Mouse (Mus musculus) liver, embryonic 15.5 days (tissue): ENCODE data around the gene Gle1. TPM values are rescaled to one million over a fixed set of nuclear protein-coding genes. Genes with fewer than 3 reads are reported as not detected.

Source experiments
- ATAC-seq: fragments of 200-750 bp; cut with Nextera tagmentation; 2 replicates; pipeline ENCODE4 v1.8.0; 2017; ENCODE audit warnings: moderate number of reproducible peaks, mild to moderate bottlenecking, moderate library complexity; ENCODE audit not compliant: insufficient read depth
- H3K27ac ChIP-seq: fragments of 300-500 bp; sonication (generic); replicated peaks from 2 replicates; pipeline ENCODE4 v1.5.1; 2015; ENCODE audit warnings: mild to moderate bottlenecking, inconsistent platforms
- H3K27me3 ChIP-seq: fragments of 300-500 bp; sonication (generic); 2 replicates; pipeline ENCODE4 v1.6.1; 2015; ENCODE audit warnings: mild to moderate bottlenecking, inconsistent platforms
- H3K36me3 ChIP-seq: fragments of 300-500 bp; sonication (generic); replicated peaks from 2 replicates; pipeline ENCODE4 v1.6.1; 2015; ENCODE audit warnings: moderate library complexity, mild to moderate bottlenecking, inconsistent platforms
- H3K4me1 ChIP-seq: fragments of 300-500 bp; sonication (generic); replicated peaks from 2 replicates; pipeline ENCODE4 v1.6.1; 2015; ENCODE audit warnings: inconsistent platforms
- H3K4me2 ChIP-seq: fragments of 300-500 bp; sonication (generic); 2 replicates; pipeline ENCODE4 v1.6.1; 2015; ENCODE audit warnings: moderate library complexity, mild to moderate bottlenecking, inconsistent platforms
- H3K4me3 ChIP-seq: fragments of 300-500 bp; sonication (generic); replicated peaks from 2 replicates; pipeline ENCODE4 v1.5.1; 2015; ENCODE audit warnings: mild to moderate bottlenecking, inconsistent platforms
- H3K9ac ChIP-seq: fragments of 300-500 bp; sonication (generic); 2 replicates; pipeline ENCODE4 v1.6.1; 2015; ENCODE audit warnings: moderate library complexity, mild to moderate bottlenecking, inconsistent platforms
- H3K9me3 ChIP-seq: fragments of 300-500 bp; sonication (generic); replicated peaks from 2 replicates; pipeline ENCODE4 v1.6.1; 2016; ENCODE audit warnings: inconsistent platforms
- WGBS: fragments of 180-500 bp; shearing (Covaris S2); methylation state at CpG from one replicate; pipeline ENCODE4 v1.1.7; 2015; ENCODE audit warnings: mixed read lengths; ENCODE audit not compliant: insufficient replicate concordance; 5-methylcytosine and 5-hydroxymethylcytosine counted together
- microRNA-seq: library from miRNA; unstranded; fragments of <30 nt; microRNA quantifications from one replicate; pipeline ENCODE4, GENCODE M21; 2016
- polyA plus RNA-seq: library from polyadenylated mRNA; unstranded; fragments of >200 nt; fragmentation: Nextera tagmentation; extraction: Ambion mirVana; gene quantifications from 2 replicates; pipeline ENCODE4 v1.2.1, GENCODE M21; 2015

Gle1 gene
- polyA plus RNA-seq, 1 experiment from 2014 or later, result 25.2 TPM

DNA sequence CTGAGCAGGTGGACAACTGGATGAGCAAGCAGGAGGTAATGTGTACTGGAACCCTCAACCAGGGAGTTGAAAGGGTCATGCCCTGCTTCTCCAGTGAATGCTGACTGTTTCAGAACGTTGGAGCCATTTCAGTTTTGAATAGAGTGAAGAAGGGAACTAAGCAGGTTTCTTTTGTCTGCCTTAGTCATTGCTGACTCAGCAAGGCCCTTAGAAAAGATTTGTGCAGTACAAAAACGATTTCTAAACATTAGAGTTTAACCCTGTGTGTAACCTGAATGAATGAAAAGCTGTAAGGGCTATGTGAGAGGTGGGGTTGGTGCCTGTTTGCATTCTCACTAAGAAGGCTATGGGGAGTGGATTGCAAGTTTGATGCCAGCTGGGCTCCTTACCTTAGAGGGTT, 56.7 kb downstream of the Gle1 start:
- H3K9me3 ChIP-seq, result no peaks in the 10 kb centered on the region
- no peak for ATAC-seq
- no peak overlapping the region for H3K27ac ChIP-seq
- 29% methylated on average over 2 of the region's 2 CpGs for WGBS
- H3K4me1 ChIP-seq, result no peaks in the 10 kb centered on the region
- H3K27me3 ChIP-seq, result no peaks in the 10 kb centered on the region
- peaks cover 67% of the 10 kb centered on the region for H3K36me3 ChIP-seq
- H3K4me3 ChIP-seq, result no peak overlapping the region
- no peak overlapping the region for H3K4me2 ChIP-seq
- H3K9ac ChIP-seq, result no peak overlapping the region

DNA sequence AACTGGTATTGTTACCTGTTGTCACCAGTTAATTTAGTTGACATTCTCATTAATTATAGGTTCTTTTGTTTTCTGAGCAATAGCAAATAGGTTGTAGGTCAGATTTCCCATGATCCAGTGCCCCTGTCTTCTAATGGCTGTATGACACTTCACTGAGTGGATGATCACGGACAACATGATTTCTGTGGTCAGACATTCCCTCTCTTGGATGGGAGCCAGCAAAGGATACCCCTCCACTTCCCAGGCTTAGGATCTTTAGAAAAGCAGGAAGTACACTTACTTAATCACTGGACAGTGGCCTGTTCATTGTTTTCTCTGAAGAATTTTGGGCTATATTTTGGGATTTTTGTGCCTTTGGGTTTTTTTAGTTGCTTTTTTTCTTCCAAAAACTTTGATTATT, 73.9 kb downstream of the Gle1 start:
- Histone ChIP-seq H3K27ac (no peak overlapping the region), H3K4me1 (no peaks in the 10 kb centered on the region), H3K9ac (no peak overlapping the region), H3K36me3 (peaks cover 79% of the 10 kb centered on the region), H3K4me2 (no peak overlapping the region), H3K27me3 (no peaks in the 10 kb centered on the region), H3K9me3 (no peaks in the 10 kb centered on the region), H3K4me3 (no peak overlapping the region)
- ATAC-seq, result no peak
- WGBS, result 48% methylated on average over 1 of the region's 1 CpGs

Small RNA genes within 50 kb of the gene (microRNA-seq; reads per million reads assigned to microRNA genes)
- gene Mir6997, result not detected

Other genes starting within 250 kb of the Gle1 start
- 0.41 and 0.44 TPM in 2 replicates for gene Gm13420, start 183.7 kb upstream of the Gle1 start, polyA plus RNA-seq
- not detected in 2 replicates for gene Gm13547, start 176.1 kb upstream of the Gle1 start, polyA plus RNA-seq
- gene Coq4, start 147.9 kb upstream of the Gle1 start, polyA plus RNA-seq, result 11.4 and 11.7 TPM in 2 replicates
- 11.1 and 13.0 TPM in 2 replicates for gene Trub2, start 146.9 kb upstream of the Gle1 start, polyA plus RNA-seq
- gene Slc27a4, start 132.8 kb upstream of the Gle1 start, polyA plus RNA-seq, result 3.2 and 4.1 TPM in 2 replicates
- 7.9 and 8.0 TPM in 2 replicates for gene Urm1, start 115.4 kb upstream of the Gle1 start, polyA plus RNA-seq
- gene Cercam, start 66.3 kb upstream of the Gle1 start, polyA plus RNA-seq, result 35.6 and 36.1 TPM in 2 replicates
- 34.4 and 35.9 TPM in 2 replicates for gene Odf2, start 46.2 kb upstream of the Gle1 start, polyA plus RNA-seq
- gene Sptan1, start 30.1 kb downstream of the Gle1 start, polyA plus RNA-seq, result 14.0 and 17.8 TPM in 2 replicates
- 6.2 and 7.1 TPM in 2 replicates for gene Wdr34, start 113.5 kb downstream of the Gle1 start, polyA plus RNA-seq
- gene Set, start 122.0 kb downstream of the Gle1 start, polyA plus RNA-seq, result 138 and 147 TPM in 2 replicates
- 2.3 and 2.5 TPM in 2 replicates for gene Pkn3, start 142.3 kb downstream of the Gle1 start, polyA plus RNA-seq
- 19.3 and 20.6 TPM in 2 replicates for gene Zdhhc12, start 158.2 kb downstream of the Gle1 start, polyA plus RNA-seq
- 2.4 and 2.5 TPM in 2 replicates for gene Zer1, start 189.2 kb downstream of the Gle1 start, polyA plus RNA-seq
- 2.0 and 2.6 TPM in 2 replicates for gene Tbc1d13, start 198.3 kb downstream of the Gle1 start, polyA plus RNA-seq
- 17.9 and 22.1 TPM in 2 replicates for gene Endog, start 236.1 kb downstream of the Gle1 start, polyA plus RNA-seq
- 24.9 and 27.3 TPM in 2 replicates for gene Spout1, start 243.0 kb downstream of the Gle1 start, polyA plus RNA-seq